Mouse (Mus musculus) liver, adult 2 months (tissue): Measurements from ENCODE around the gene Zfp747.

Experiments
- CTCF ChIP-seq: fragments of 200-500 bp; IDR thresholded peaks from 2 replicates; pipeline ENCODE4 v1.5.1; 2011; ENCODE audit warnings: low read depth, low read length, control low read depth
- POLR2A ChIP-seq: fragments of 200-500 bp; IDR thresholded peaks from 2 replicates; pipeline ENCODE4 v1.6.1; 2011; ENCODE audit warnings: low read length, control low read depth; ENCODE audit not compliant: insufficient read depth; ENCODE audit errors: extremely low read depth

GRCm38 (mm10) chr7:127335604-127336003, 40.2 kb downstream of the Zfp747 start:
- TF ChIP-seq POLR2A, result no peak
- no peak for TF ChIP-seq CTCF
